Mouse (Mus musculus): ENCODE data around the gene H3f3a. TPM values are rescaled to one million over a fixed set of nuclear protein-coding genes. Genes with fewer than 3 reads are reported as not detected.

The H3f3a gene
- polyA plus RNA-seq, 2 experiments = 1,021 to 2,262 TPM

DNA sequence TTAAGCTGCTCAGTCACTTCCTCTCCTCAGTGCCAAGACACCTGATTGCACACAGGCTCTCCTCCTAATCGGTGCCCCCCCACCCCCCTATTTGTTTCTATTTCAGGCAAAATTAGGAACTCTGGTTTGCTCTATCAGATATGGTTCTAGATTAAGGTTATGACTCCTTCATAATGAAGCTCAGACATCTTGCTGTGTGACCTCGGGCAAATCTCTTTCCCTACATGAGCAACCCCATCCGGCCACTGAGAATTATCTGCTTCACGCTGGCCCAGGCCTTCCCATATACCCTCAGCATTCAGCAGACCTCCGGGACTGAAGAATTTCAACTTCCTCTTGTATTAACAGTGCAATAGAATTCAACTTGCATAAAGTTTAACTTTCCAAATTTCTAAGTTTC, 14.5 kb downstream of the H3f3a start:
- ATAC-seq (ENCODE audit: insufficient read depth) = no peak
- Histone ChIP-seq H3K4me2 (ENCODE audit: low read depth) (no peak overlapping the region), H3K4me3 (ENCODE audit: insufficient read depth in 1 of 2, low read depth in 2 of 2, low read length in 2 of 2) (no peak overlapping the region), H3K9me3 (ENCODE audit: control insufficient read depth, low read length) (no peaks in the 10 kb centered on the region), H3K27ac (no peak overlapping the region), H3K4me1 (replicated peaks; ENCODE audit: control insufficient read depth in 2 of 2, insufficient read depth in 2 of 2, low read length in 1 of 2) (no peaks in the 10 kb centered on the region), H3K36me3 (replicated peaks; ENCODE audit: control insufficient read depth, insufficient read depth, low read depth) (peaks cover 38% of the 10 kb centered on the region), H3K27me3 (ENCODE audit: control insufficient read depth, insufficient read depth, low read length) (no peaks in the 10 kb centered on the region), H3K9ac (replicated peaks) (no peak overlapping the region)
- no peak for TF ChIP-seq CTCF (IDR thresholded peaks at IDR 0.05; ENCODE audit: low read depth)
- no peak for TF ChIP-seq EP300 (IDR thresholded peaks at IDR 0.05; ENCODE audit: low read depth)
- no peak for DNase-seq (ENCODE audit: low read depth in 3 of 3, low spot score in 3 of 3)
- 54% methylated on average over 5 of the region's 5 CpGs for WGBS (ENCODE audit: insufficient replicate concordance)

DNA sequence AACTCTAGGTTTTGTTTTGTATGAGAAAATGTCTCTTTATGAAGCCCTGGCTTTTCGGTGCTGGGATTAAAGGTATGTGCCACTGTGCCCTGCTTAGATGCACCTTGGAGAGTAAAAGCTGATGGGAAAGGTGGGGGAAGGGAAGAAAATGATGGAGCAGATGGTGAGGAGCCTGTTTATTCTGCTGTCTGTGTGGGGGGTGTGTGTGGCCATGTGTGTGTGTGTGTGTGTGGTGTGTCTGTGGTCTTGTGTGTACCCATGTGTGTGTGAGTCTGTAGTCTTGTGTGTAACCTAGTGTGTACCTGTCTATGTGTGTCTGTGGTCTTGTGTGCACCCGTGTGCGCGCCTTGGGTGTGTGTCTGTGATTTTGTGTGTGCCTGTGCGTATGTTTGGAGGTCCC, 15.1 kb downstream of the H3f3a start:
- Histone ChIP-seq H3K9ac (replicated peaks) (no peak overlapping the region), H3K27me3 (ENCODE audit: control insufficient read depth, insufficient read depth, low read length) (no peaks in the 10 kb centered on the region), H3K4me1 (replicated peaks; ENCODE audit: control insufficient read depth in 2 of 2, insufficient read depth in 2 of 2, low read length in 1 of 2) (peaks cover 3% of the 10 kb centered on the region in 2 experiments; a peak in 1 of 4 replicates), H3K9me3 (ENCODE audit: control insufficient read depth, low read length) (no peaks in the 10 kb centered on the region), H3K4me3 (ENCODE audit: insufficient read depth in 1 of 2, low read depth in 2 of 2, low read length in 2 of 2) (no peak overlapping the region), H3K27ac (no peak overlapping the region), H3K36me3 (replicated peaks; ENCODE audit: control insufficient read depth, insufficient read depth, low read depth) (peaks cover 32% of the 10 kb centered on the region), H3K4me2 (ENCODE audit: low read depth) (no peak overlapping the region)
- ATAC-seq (ENCODE audit: insufficient read depth) = no peak
- DNase-seq (ENCODE audit: low read depth in 3 of 3, low spot score in 3 of 3) = no peak
- 91% methylated on average over 5 of the region's 5 CpGs for WGBS (ENCODE audit: insufficient replicate concordance)
- TF ChIP-seq CTCF (IDR thresholded peaks at IDR 0.05; ENCODE audit: low read depth) (no peak), EP300 (IDR thresholded peaks at IDR 0.05; ENCODE audit: low read depth) (no peak)

- TF ChIP-seq EP300 (IDR thresholded peaks at IDR 0.05; ENCODE audit: low read depth) (no peak), CTCF (IDR thresholded peaks at IDR 0.05; ENCODE audit: low read depth) (0 out of 2 replicates have a peak, but pooled peaks have one; percentile 6)
- H3K9ac ChIP-seq (replicated peaks) = no peak overlapping the region
- H3K36me3 ChIP-seq (replicated peaks; ENCODE audit: control insufficient read depth, insufficient read depth, low read depth) = no peaks in the 10 kb centered on the region
- H3K27ac ChIP-seq = no peak overlapping the region
- ATAC-seq (ENCODE audit: insufficient read depth) (peak; percentile 55; the same call in 1 of the 2 replicates), DNase-seq (ENCODE audit: low read depth in 3 of 3, low spot score in 3 of 3) (no peak)
- H3K9me3 ChIP-seq (ENCODE audit: control insufficient read depth, low read length) = no peaks in the 10 kb centered on the region
- no peaks in the 10 kb centered on the region for H3K27me3 ChIP-seq (ENCODE audit: control insufficient read depth, insufficient read depth, low read length)
- peaks cover 3 to 4% of the 10 kb centered on the region in 2 experiments; a peak in 1 of 4 replicates for H3K4me1 ChIP-seq (replicated peaks; ENCODE audit: control insufficient read depth in 2 of 2, insufficient read depth in 2 of 2, low read length in 1 of 2)
- whole genome bisulfite sequencing (ENCODE audit: insufficient replicate concordance) = 4% methylated on average over 21 of the region's 21 CpGs
- peak overlapping the region; percentile 45 for H3K4me2 ChIP-seq (ENCODE audit: low read depth)
- H3K4me3 ChIP-seq (ENCODE audit: insufficient read depth in 1 of 2, low read depth in 2 of 2, low read length in 2 of 2) = peak overlapping the region; percentile 3 to 27
These were observed 19.6 kb downstream of the H3f3a start for GRCm38 (mm10) chr1:180794170-180794569.

DNA sequence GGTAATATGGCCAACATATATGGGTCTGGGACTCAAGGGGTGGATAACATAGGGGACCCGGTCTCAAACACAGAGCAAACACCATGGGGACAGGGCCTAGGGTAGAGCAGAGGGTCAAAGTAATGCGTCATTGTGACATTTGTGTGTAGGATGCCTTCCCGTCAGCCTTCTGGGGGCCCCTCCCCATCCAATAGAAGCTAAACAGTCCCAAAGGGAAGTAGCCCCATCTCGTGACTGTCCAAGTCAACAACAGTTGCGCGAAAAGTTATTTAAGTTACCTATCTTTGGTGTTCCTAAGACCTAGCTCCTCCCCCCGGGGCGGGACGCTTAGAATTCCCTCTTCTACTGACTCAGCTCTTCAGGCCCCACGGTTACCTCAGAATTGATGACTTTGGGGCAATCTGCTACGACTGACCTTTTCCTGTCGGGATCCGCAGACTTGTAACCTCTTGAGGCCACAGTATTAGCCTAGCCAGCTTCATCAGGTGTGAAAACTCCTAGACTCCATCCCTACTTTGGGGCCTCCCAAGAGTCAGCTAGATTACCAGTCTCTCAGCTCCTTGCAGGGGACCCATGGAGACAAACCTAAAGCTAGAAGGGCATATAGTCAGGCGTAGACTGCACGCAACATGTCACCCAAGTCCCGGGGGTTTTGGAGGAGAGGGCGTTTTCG, 20.2 kb downstream of the H3f3a start:
- no peak overlapping the region for H3K9ac ChIP-seq (replicated peaks)
- peak overlapping the region; percentile 3 to 27 for H3K4me3 ChIP-seq (ENCODE audit: insufficient read depth in 1 of 2, low read depth in 2 of 2, low read length in 2 of 2)
- WGBS (ENCODE audit: insufficient replicate concordance) = 9% methylated on average over 18 of the region's 18 CpGs
- H3K4me1 ChIP-seq (replicated peaks; ENCODE audit: control insufficient read depth in 2 of 2, insufficient read depth in 2 of 2, low read length in 1 of 2) = peaks cover 3 to 4% of the 10 kb centered on the region in 2 experiments; a peak in 1 of 4 replicates
- DNase-seq (ENCODE audit: low read depth in 3 of 3, low spot score in 3 of 3) = peak in 2 of 3 experiments; percentile 34 to 46
- TF ChIP-seq CTCF (IDR thresholded peaks at IDR 0.05; ENCODE audit: low read depth) = no peak; the same call in 1 of the 2 replicates
- H3K36me3 ChIP-seq (replicated peaks; ENCODE audit: control insufficient read depth, insufficient read depth, low read depth) = no peaks in the 10 kb centered on the region
- H3K27me3 ChIP-seq (ENCODE audit: control insufficient read depth, insufficient read depth, low read length) = no peaks in the 10 kb centered on the region
- no peak overlapping the region for H3K27ac ChIP-seq
- peak; percentile 52 for ATAC-seq (ENCODE audit: insufficient read depth)
- H3K9me3 ChIP-seq (ENCODE audit: control insufficient read depth, low read length) = no peaks in the 10 kb centered on the region
- H3K4me2 ChIP-seq (ENCODE audit: low read depth) = peak overlapping the region; percentile 45

GRCm38 (mm10) chr1:180792814-180793213, 20.9 kb downstream of the H3f3a start:
- 68% methylated on average over 4 of the region's 4 CpGs for WGBS (ENCODE audit: insufficient replicate concordance)
- Histone ChIP-seq H3K4me2 (ENCODE audit: low read depth) (no peak overlapping the region), H3K36me3 (replicated peaks; ENCODE audit: control insufficient read depth, insufficient read depth, low read depth) (no peaks in the 10 kb centered on the region), H3K27ac (no peak overlapping the region), H3K4me3 (ENCODE audit: insufficient read depth in 1 of 2, low read depth in 2 of 2, low read length in 2 of 2) (no peak overlapping the region), H3K4me1 (replicated peaks; ENCODE audit: control insufficient read depth in 2 of 2, insufficient read depth in 2 of 2, low read length in 1 of 2) (peaks cover 3 to 4% of the 10 kb centered on the region in 2 experiments; a peak in 1 of 4 replicates), H3K9me3 (ENCODE audit: control insufficient read depth, low read length) (no peaks in the 10 kb centered on the region), H3K27me3 (ENCODE audit: control insufficient read depth, insufficient read depth, low read length) (no peaks in the 10 kb centered on the region), H3K9ac (replicated peaks) (no peak overlapping the region)
- no peak for TF ChIP-seq CTCF (IDR thresholded peaks at IDR 0.05; ENCODE audit: low read depth)
- no peak for TF ChIP-seq EP300 (IDR thresholded peaks at IDR 0.05; ENCODE audit: low read depth)
- DNase-seq (ENCODE audit: low read depth in 3 of 3, low spot score in 3 of 3) (no peak), ATAC-seq (ENCODE audit: insufficient read depth) (no peak)

Data from liver, embryonic 14.5 days (tissue).